8 mouse cellular contexts compared by ENCODE assay signal in the genomic region with DNA sequence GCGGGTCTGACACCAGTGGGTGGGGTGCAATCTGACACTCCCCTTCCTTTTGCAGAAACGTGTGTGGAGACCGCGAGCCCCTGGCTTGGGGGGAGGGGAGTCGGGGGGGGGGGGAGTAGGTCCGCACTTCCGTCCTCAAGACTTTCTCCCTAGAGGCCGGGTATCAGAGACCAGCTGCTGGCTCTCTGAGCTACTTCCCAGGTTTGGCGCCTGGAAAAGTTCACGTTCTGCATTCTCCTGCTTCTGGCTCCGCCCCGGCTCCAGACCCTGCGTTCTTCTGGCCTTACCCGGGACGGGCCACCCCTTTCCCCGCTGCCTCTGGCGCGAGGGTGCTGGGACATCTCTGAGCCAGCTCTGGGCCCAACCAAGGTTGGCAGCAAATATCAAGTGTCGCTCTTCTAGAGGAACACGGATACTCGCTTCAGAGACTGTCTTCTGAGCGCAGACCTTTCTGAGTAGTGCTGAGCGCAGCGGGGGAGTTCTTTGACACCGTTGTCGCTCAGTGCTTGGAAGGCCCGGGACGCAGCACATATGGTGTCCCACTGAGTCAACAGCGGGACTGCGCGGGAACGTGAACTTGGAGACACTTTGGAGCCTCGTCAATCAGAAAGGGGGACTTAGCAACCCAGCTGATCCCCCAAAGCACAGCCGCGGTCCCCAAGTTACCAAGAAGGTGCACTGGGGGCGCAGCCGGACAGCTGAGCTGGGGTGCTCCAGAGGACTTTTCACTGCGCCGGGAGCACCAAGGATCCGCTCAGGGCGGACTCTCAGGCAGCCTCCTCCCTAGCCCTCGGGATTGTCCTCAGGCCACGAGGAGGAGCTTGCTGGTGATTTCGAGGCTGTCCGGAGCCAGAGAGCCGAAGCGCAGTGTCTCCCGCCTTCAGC. TPM values are rescaled to one million over a fixed set of nuclear protein-coding genes. Genes with fewer than 3 reads are reported as not detected.
DNase-seq lines count a peak whose midpoint lies in the region; ATAC-seq lines count a peak whose summit lies in the region.

A gene (plus strand): TSS at position 126 of the 885 bp plus-strand sequence.

- 13% methylated on average over 43 of the region's 48 CpGs for whole genome bisulfite sequencing in intestine, embryonic 14.5 days
- 19% methylated on average over 46 of the region's 48 CpGs for WGBS in liver, embryonic 16.5 days (ENCODE audit: insufficient replicate concordance)

- peaks cover 28% of the 10 kb centered on the region for H3K27me3 ChIP-seq in intestine, embryonic 14.5 days (replicated peaks; ENCODE audit: control insufficient read depth, insufficient read depth, low read length)
- peaks cover 21% of the 10 kb centered on the region for H3K27me3 ChIP-seq in liver, embryonic 16.5 days (ENCODE audit: control insufficient read depth, insufficient read depth, low read depth, low read length)

- peak within 1 kb of the TSS; percentile 27; the same call in 1 of the 2 replicates for H3K27ac ChIP-seq in intestine, embryonic 14.5 days (ENCODE audit: low read depth)
- no peak within 1 kb of the TSS for H3K27ac ChIP-seq in liver, embryonic 16.5 days (ENCODE audit: low read length)

- peak; percentile 6 to 7 for DNase-seq in cerebellum, postnatal 25 days
- no peak for DNase-seq in cerebellum, adult 11-12 months
- DNase-seq in gastrocnemius, postnatal 4 days (ENCODE audit: low spot score in 2 of 2): peak; percentile 18 to 28
- peak; percentile 65 for DNase-seq in intestine, embryonic 14.5 days (ENCODE audit: low spot score)
- DNase-seq in neural tube, embryonic 10.5 days (ENCODE audit: extremely low spot score, low spot score): peak; percentile 44
- no peak for DNase-seq in cerebellum, adult 18-20 months

- ATAC-seq in common myeloid progenitor, adult 5-6 weeks (replicated peaks; ENCODE audit: low read depth, poor library complexity, severe bottlenecking): peak; percentile 55
- ATAC-seq in intestine, embryonic 14.5 days (replicated peaks; ENCODE audit: low FRiP score, low TSS enrichment, low read depth): peak; percentile 62; the same call in 1 of the 2 replicates
- ATAC-seq in liver, embryonic 16.5 days (ENCODE audit: low read depth): no peak

- peak within 1 kb of the TSS; percentile 35 for H3K9ac ChIP-seq in intestine, embryonic 14.5 days (ENCODE audit: low read length)
- H3K9ac ChIP-seq in liver, embryonic 16.5 days (ENCODE audit: low read depth, low read length): no peak within 1 kb of the TSS

- H3K4me3 ChIP-seq in intestine, embryonic 14.5 days (ENCODE audit: low read depth, low read length): peak within 1 kb of the TSS; percentile 42
- peak within 1 kb of the TSS; percentile 41 for H3K4me3 ChIP-seq in liver, embryonic 16.5 days (ENCODE audit: low read depth, low read length)

- H3K4me2 ChIP-seq in intestine, embryonic 14.5 days (ENCODE audit: low read length): peak within 1 kb of the TSS; percentile 65
- peak within 1 kb of the TSS; percentile 49 for H3K4me2 ChIP-seq in liver, embryonic 16.5 days (ENCODE audit: low read depth, low read length)

- no peaks in the 10 kb centered on the region for H3K9me3 ChIP-seq in intestine, embryonic 14.5 days (ENCODE audit: control insufficient read depth, low read length)
- H3K9me3 ChIP-seq in liver, embryonic 16.5 days (replicated peaks; ENCODE audit: control insufficient read depth, low read length): no peaks in the 10 kb centered on the region

- no peaks in the 10 kb centered on the region for H3K36me3 ChIP-seq in intestine, embryonic 14.5 days (ENCODE audit: control insufficient read depth, insufficient read depth, low read length)
- no peaks in the 10 kb centered on the region for H3K36me3 ChIP-seq in liver, embryonic 16.5 days (ENCODE audit: control insufficient read depth, insufficient read depth)

- no peaks in the 10 kb centered on the region for H3K4me1 ChIP-seq in intestine, embryonic 14.5 days (replicated peaks; ENCODE audit: control insufficient read depth, insufficient read depth, low read length)
- H3K4me1 ChIP-seq in liver, embryonic 16.5 days (ENCODE audit: control insufficient read depth, low read depth, low read length): no peaks in the 10 kb centered on the region

RNA-seq across cellular contexts. Expression of the gene that starts here (rescaled TPM):
- 24.6 and 25.3 TPM in 2 replicates for total RNA-seq in common myeloid progenitor, adult 5-6 weeks (2017)
- total RNA-seq in gastrocnemius, postnatal 4 days (2021): 1 to 10 TPM; 8.5 TPM
- polyA plus RNA-seq in intestine, embryonic 14.5 days (2014; fragmentation: Nextera tagmentation; extraction: Ambion mirVana): 7.9 and 8.1 TPM in 2 replicates
- 1.9 and 2.0 TPM in 2 replicates for polyA plus RNA-seq in liver, embryonic 16.5 days (2015; fragmentation: Nextera tagmentation; extraction: Ambion mirVana)

Comparison
In these comparisons a context has a peak if more than half of its experiments do, and no peak if none do; other contexts are left out.
1. DNase-seq: peak in cerebellum, postnatal 25 days (2 of 2), gastrocnemius, postnatal 4 days (2 of 2), intestine, embryonic 14.5 days (single experiment) and neural tube, embryonic 10.5 days (single experiment); none in cerebellum, adult 11-12 months (single experiment) and cerebellum, adult 18-20 months (0 of 2).